Mouse (Mus musculus) adrenal gland, postnatal 36 days (tissue): ENCODE measurements at regions not wholly inside any gene's neighbourhood (a gene's known extent, or its start where the extent isn't known, plus 50 kb on each side); places are given as distances from the start of the nearest gene placed in this dataset.

ENCODE experiments used
- DNase-seq, 2 experiments: peaks; one replicate each; pipeline ENCODE4 v3.0.0; 2021; ENCODE audit warnings: mixed read lengths in 1 of 2

GRCm38 (mm10) chr3:131799774-131800173 is 235.2 kb downstream of the Papss1 start:
- no peak for DNase-seq

DNA sequence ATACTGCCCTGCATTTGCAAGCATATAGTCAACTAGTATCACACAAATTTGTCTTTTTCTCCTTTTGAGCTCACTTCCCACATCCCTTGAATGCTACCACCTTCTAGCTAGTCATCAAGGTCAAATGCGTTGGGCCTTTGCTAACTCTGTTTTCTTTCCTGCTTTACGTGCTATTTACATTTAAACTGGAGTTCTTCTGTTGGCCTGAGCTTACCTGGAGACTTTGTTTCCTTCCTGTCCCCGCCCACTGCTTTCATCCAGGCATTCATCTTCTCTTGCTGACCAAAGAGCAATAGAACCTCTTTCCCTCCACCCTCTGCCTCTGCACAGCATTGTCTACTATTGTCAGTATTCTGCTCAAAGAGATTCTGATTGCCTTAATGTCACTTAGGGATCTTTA is 237.0 kb downstream of the Papss1 start:
- no peak for DNase-seq

DNA sequence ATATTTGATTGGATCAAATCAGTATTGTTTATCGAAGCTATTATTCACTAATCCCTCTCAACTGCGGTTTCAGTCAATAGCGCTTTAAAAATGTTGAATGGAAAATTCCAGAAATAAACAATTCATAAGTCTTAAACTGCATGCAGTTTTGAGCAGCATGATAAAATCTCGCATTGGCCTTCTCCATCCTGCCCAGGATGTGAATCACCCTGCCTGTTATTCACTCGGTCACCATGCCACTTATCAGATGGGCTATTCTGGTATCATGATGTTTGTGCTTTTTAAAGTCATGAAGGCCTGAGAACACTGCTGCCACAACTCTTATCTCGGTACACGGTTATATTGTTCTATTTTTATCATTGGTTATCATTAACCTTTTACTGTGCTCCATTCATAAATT is 238.3 kb downstream of the Papss1 start:
- DNase-seq, result peak; percentile 53

DNA sequence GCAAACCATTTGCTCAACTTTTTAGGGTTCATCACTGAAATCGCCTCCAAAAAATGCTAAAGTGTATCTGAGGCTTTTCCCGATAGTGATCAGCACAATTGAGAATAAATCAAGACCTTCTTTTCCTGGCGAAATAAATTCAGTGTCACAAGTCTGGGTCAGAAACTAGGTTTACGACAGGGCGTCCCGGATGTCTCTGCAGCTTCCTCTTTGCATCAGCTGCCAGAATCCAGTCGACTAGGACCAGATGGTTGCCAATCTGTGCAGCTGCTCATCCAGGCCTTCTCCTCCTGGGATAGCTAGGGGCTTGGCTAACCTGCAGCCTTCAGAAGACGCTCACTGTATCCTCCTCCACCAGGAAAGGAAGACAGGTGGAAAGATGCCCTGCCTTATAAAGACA is 243.6 kb downstream of the Papss1 start:
- peak; percentile 10 to 41 for DNase-seq

DNA sequence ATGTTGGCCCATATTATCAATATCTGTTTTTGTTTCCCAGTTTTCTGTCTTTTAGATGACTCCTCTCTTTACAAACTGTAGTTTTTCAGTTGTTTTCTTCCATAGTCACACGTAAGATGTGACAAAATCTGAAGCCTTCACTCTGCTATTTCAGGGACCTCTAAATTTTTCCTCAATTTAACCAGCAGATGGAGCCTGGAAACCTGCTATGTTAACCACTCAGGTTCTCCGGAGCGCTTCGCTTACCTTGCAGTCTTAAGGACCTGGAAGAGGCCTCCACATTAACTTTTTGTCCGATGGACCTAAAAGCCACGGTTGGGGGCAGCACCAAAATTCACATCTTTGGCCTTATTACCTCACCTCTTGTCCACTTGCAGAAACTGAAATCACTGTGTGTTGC is 248.4 kb downstream of the Papss1 start:
- peak; percentile 12 to 23 for DNase-seq

DNA sequence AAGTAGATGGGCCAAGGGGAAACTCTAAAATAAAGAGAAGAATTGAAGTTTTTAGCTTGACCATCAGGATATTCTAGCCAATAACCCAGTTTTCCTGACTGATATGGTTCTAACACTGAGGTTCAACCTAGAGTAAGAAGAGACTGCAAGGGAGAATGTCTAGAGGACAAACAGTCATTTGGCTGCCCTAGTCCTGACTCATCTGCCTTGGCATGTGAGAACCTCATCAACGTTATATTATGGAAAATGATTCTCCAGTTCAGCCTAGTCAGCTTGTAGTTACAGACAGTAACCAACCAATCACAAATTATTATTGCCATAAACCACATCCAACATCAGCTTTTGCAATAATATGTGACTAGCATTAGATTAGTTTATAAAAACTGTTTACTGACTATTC is 254.2 kb downstream of the Papss1 start:
- no peak for DNase-seq

GRCm38 (mm10) chr3:131857442-131857841 is 227.7 kb upstream of the Dkk2 start:
- DNase-seq, result no peak

DNA sequence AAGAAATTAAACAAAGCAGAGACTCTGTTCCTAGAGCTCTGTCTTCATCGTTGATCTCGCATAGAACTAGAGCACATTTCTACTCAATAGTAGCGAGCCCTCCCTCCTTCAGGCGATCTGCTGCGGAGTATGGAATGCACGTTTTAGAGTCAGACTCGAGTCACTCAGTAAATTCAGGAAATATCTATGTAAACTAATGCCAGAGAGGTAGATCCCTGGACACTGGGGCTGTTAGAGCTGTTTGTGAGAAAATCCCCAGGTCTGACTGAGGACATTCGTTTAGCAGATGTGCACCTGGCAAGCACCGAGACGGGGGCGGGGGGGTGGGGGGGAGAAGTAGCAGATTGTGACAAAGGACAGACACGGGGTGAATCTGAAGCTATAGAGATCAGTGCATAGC is 226.0 kb upstream of the Dkk2 start:
- DNase-seq, result no peak

DNA sequence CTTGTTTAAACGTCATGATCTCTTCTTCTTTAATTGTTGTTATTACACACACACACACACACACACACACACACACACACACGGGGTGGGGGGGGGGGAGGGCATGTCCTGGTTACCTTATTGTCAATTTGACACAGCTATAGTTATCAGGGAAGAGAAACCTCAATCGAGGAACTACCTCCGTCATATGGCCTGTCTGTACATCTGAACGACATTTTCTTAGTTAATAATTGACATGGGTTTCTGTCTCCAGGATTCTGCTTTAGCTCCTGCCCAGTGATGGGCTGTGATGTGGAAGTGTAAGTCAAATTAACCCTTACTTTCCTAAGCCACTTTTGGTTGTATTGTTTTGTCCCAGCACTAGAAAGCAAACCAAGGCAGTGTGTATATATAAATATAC is 220.0 kb upstream of the Dkk2 start:
- DNase-seq, result no peak

GRCm38 (mm10) chr3:131867266-131867665 is 217.8 kb upstream of the Dkk2 start:
- no peak for DNase-seq

GRCm38 (mm10) chr3:131868219-131868964 is 216.7 kb upstream of the Dkk2 start:
- no peak for DNase-seq

GRCm38 (mm10) chr3:131869306-131869705 is 215.8 kb upstream of the Dkk2 start:
- no peak for DNase-seq

GRCm38 (mm10) chr3:131882667-131883066 is 202.4 kb upstream of the Dkk2 start:
- DNase-seq, result no peak

DNA sequence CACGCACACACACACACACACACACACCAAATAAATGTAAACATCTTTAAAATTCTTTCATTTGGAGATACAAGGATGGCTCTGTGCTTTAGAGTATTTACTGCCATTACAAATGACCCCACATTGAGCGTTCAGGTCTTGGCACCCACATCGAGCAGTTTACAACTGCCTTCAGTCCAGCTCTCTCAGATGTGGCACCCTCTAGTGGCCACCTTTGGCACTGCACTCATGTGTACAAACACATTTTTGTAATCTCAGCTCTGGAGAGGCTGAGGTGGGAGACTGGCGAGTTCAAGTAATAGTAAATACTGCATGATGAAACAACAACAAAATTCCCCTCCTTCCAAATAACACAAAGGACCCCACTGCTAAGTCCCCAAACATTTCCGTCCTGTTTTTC is 198.6 kb upstream of the Dkk2 start:
- DNase-seq, result peak; percentile 25 to 33

GRCm38 (mm10) chr3:131886984-131887383 is 198.1 kb upstream of the Dkk2 start:
- no peak for DNase-seq

DNA sequence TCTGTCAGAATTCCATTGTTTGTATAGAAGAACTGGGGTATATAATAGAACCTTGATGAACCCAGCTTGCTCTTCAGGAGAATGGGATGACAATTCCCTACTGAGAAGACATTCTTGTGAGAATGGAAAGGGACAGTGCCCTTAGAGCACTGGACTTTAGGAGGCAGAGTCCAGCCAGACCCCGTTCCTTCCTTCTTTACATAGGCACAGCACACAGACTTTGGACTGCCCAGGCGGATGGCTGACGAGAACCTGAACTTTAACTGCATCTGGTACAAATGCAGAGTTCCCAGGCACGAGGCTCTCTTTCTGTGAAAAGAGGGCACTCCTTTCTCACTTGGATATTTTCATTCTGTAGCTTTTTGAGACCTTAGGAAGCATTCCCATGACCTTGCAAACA is 197.4 kb upstream of the Dkk2 start:
- no peak for DNase-seq

DNA sequence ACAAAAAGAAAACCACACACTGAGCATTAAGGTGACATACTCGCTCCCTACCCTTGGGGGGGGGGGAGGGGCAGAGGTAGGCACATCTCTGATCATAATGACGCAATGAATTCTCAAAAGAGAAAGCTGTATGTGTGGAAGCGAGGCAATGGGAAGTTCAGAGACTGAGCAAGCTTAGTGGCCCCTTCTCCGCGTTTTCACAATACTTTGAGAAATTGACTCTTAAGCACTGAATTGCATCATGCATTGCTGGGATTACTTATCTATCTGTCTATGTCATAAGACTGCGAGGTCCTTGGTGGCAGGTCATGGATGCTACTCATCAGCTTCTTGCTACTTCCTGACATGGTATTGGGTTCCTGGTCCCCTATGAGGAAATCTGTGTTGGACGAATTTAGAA is 193.2 kb upstream of the Dkk2 start:
- DNase-seq, result no peak

DNA sequence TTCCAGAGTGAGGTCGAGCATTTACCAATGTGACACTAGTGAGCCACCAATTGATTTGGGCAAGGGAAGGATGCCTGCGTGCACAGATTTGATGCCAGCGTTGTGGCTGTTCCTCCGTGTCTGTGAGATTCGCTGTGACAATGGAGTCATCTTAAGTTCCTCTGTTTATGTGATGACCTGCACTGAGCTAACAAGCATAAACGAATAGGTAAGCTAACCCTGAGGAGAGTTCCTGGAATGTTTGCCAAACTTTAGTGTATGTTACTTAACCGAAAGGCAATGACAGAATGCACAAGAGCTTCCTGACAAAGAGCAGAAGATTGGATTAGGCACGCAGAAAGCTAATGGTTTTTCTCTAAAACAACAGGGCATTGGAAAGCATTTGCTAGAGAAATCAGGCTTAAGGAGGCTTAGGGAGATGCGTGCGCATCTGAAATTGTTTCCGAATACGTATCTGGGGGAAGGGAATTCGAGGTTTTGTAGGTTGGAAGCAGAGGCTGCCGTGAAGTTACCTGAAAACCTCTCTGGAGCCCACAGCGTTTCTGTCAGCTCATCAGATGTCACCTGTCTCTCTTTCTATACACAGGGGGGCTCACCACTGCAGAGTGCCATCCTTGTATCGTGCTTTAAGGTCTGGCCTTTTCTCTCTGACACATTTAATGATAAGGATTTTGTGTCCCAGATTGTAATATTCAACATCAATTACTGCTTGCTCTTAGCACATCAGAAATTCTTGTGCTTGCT is 191.9 kb upstream of the Dkk2 start:
- no peak for DNase-seq

- no peak for DNase-seq
Observed at GRCm38 (mm10) chr3:131895057-131895456, 190.0 kb upstream of the Dkk2 start.

DNA sequence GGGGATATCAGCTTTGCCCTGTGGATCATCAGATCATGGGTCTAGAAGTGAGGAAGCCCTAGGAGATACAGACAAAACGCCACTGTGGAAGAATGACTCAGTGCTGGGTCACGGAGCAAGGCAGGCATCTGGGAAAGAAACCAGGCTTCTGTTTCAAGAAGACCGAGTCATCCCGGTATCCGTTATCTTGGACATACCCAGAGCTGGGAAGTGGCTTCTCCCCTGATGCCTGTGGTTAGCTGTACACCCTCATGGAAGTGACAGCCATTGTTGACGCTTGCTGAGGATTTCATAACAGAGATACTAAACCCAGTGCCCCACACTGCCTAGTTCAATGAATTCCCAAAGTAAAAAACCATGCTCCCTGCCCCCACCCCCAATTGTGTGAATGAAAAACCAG is 171.6 kb upstream of the Dkk2 start:
- no peak for DNase-seq

DNA sequence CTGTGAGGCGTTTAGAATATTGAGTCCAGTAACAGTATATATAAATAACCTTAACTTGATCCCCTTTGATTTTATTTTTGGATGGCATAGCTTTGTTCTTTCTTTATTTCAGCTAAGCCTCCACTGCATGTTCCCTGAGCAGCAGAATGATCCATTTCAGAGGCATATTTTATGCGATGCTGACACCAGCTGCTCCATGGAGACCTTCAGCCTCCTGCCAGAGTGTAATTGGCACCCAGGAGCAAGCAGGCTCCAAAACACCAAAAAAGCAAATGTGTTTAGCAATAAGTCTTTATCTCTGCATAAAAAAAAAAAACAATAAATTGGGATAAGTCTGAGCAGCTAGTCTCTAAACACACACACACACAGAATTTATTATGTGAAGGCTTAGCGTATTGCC is 170.7 kb upstream of the Dkk2 start:
- DNase-seq, result peak in 1 of 2 experiments; percentile 1

GRCm38 (mm10) chr3:131914997-131915396 is 170.1 kb upstream of the Dkk2 start:
- DNase-seq, result no peak

- no peak for DNase-seq
Observed at GRCm38 (mm10) chr3:131917734-131918534, 167.2 kb upstream of the Dkk2 start.
